Mouse (Mus musculus) neural tube, postnatal 0 days (tissue): ENCODE measurements around the gene Dennd2d. TPM values are rescaled to one million over a fixed set of nuclear protein-coding genes. Genes with fewer than 3 reads are reported as not detected.

Source experiments
- polyA plus RNA-seq: library from polyadenylated mRNA; unstranded; fragments of >200 nt; fragmentation: Nextera tagmentation; extraction: Ambion mirVana; gene quantifications from 2 replicates; pipeline ENCODE4 v1.2.1, GENCODE M21; 2015

Gene Dennd2d
- polyA plus RNA-seq, result 0.60 and 0.67 TPM in 2 replicates

GRCm38 (mm10) chr3:106482281-106483081 is at the start of gene Dennd2d:
Gene Dennd2d, plus strand, starts transcription at chr3:106482405.

GRCm38 (mm10) chr3:106547171-106547923 is 65.1 kb downstream of the Dennd2d start, which contains the start of the genes Dram2 and Cept1:
Gene Dram2, plus strand, starts transcription at chr3:106547798.
Gene Cept1, minus strand, starts transcription at chr3:106547802.

Other genes starting within 250 kb of the Dennd2d start
- not detected in 2 replicates for gene Chil6, start 76.2 kb upstream of the Dennd2d start, polyA plus RNA-seq
- gene Dram2, start 65.4 kb downstream of the Dennd2d start, polyA plus RNA-seq, result 66.3 and 68.0 TPM in 2 replicates
- gene Cept1, start 65.4 kb downstream of the Dennd2d start, polyA plus RNA-seq, result 39.9 and 42.3 TPM in 2 replicates
- gene Lrif1, start 202.6 kb downstream of the Dennd2d start, polyA plus RNA-seq, result 14.6 and 15.9 TPM in 2 replicates